Mouse (Mus musculus): ENCODE data around the gene Olfr6. TPM values are rescaled to one million over a fixed set of nuclear protein-coding genes. Genes with fewer than 3 reads are reported as not detected.
"Not testable (repeated sequence)": the region's sequence is repeated elsewhere in the genome, so short reads cannot be mapped to it uniquely, and the experiment has no call there.

Olfr6 gene
- polyA plus RNA-seq (2015; fragmentation: Nextera tagmentation; extraction: Ambion mirVana): not detected in 2 replicates

DNA sequence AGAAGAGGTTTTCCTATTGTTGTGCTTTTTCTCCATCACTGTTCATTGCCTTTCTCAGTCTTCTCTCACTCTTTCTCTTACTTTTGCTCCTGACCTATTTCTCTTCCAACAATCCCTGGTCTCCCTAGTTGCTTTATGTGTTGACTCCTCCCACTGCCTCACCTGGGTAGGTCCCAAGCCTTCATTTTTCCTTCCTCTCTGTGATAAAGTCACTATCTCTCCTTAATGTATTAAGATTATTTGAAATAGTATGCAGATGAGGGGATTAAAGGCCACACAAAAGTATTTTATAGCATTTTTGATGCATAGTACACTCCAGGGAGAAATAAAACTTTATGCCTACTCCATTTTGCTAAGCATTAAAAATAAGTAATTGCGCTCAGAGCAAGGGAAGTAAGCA lies at the start of gene Olfr6:
Gene Olfr6 (minus strand): TSS at position 101 of the 400 bp plus-strand sequence.
- no peak for DNase-seq (ENCODE audit: low spot score)

DNA sequence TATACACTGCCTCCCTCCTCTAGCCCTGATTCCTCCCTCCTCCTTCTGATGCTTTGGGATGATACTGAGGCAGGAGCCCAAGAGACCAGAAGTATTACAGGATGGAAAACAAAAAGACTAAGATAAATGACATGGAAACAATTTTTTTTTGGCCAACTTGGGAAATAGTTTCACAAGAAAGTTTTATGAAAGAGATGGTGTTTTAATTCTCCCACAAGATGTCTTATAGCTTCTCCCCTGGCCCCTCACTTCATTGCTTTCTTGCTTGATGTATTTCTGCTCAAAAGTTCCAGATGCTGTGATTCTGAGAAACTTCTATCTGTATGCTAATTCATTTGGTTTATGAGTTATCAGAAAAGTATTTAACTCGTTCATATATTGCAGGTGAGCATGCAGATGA lies 42.2 kb upstream of the Olfr6 start, which contains the start of gene Olfr2:
Gene Olfr2 (minus strand): TSS at position 101 of the 400 bp plus-strand sequence.
- no peak for DNase-seq (ENCODE audit: low spot score)

DNA sequence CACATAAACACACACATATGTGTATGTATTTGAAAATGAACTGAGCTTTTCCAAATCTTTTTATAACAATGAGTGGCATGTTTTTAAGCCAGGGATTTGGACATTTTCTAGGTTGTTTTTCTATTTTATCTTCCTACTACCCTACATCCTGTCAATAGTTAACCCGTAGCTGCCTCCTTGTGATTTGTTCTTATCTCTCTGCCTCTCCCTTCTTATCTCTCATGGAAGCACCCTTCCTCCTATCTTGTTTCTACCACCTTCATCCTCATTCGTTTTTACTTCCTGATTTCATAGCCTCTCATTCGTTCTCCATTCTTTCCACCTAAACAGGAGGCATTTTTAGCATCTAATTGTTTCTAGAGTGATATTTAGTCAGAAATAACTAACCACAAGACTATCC lies 40.4 kb upstream of the Olfr6 start:
- no peak for DNase-seq (ENCODE audit: low spot score)

DNA sequence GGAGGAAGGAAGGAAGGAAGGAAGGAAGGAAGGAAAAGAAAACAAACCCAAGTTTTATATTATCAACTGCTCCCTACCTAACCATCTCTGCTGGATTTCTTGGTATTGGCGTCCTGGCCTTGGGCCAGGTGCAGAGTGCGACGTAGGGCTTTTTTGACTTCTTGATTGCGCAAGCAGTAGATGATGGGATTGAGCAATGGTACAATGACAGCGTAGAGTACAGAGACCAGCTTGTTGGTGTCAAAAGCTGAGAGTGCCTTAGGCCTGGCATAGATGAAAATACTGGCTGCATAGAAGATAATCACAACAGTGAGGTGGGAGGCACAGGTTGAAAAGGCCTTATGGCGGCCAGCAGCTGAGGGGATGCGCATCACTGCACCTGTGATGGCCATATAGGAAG lies 37.1 kb upstream of the Olfr6 start:
- DNase-seq (ENCODE audit: low spot score): no peak

DNA sequence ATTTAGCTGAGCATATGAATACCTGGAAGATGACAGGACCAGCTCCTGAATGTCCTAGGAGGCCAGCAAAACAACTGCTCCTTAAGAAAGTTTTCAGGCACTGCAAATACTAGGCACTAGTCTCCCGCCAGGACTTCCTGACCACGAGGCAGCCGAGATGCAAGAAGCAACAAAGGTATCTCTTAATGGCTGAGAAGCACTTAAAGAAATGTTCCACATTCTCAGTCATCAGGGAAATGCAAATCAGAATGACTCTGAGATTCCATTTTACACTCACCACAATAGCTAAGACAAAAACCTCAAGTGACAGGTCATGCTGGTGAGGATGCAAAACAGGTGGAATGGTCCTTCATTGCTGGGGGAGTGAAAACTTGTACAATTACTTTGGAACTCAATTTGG lies 21.5 kb upstream of the Olfr6 start:
- no peak for DNase-seq (ENCODE audit: low spot score)

DNA sequence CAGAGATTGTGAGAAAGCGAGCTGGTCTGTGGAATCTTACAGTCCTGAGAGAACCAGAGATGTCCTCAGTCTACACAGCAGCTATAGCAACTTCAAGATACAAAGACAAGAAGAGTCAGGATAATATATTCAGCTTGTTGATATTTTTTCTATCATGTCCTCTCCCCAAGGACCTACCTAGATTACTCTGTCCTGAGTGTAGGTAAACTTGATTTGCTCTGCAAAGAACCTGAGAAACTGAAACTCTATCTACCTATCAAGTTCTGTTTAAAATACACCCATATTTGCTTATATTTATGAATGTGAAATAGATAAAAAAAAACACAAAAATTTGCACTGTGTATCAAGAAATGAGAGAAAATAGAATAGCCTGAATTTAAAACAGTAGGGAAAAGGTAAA lies 11.6 kb upstream of the Olfr6 start, which contains the start of gene Olfr711:
Gene Olfr711 (minus strand): TSS at position 101 of the 400 bp plus-strand sequence.
- no peak for DNase-seq (ENCODE audit: low spot score)

DNA sequence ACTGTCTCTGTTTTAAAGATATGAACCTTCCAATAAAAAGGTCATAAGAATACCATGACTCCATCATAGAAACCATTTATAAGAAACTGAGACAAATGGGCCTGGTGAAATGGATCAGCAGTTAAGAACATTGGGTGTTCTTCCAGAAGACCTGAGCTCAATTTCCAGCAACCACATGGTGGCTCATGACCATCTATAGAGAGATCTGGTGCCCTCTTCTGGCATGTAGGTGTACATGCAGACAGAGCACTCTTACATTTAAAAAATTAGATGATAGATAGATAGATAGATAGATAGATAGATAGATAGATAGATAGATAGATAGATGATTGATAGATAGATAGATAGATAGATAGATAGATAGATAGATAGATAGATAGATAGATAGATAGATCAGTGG lies 3.8 kb upstream of the Olfr6 start:
- peak; percentile 10 for DNase-seq (ENCODE audit: low spot score)

DNA sequence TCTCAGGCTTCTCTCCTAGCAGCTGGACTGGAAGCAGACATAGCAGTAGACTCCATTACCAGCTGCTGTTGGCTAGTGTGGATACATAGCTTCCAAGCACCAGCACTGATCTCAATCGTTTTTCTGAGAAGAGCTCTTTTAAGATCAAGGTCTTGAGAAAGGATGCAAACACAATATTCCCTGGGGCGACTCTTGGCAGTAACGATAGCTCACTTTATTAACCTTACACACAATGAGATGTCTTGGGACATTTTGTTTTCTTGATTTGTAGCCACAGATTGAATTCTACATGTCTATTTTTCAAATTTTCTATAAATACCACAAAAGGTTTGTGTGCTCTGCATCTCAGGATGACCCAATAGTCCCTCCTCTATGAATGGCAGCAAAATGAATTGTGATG lies 15.5 kb downstream of the Olfr6 start, which contains the start of gene Olfr710:
Gene Olfr710 (minus strand): TSS at position 101 of the 400 bp plus-strand sequence.
- no peak for DNase-seq (ENCODE audit: low spot score)

DNA sequence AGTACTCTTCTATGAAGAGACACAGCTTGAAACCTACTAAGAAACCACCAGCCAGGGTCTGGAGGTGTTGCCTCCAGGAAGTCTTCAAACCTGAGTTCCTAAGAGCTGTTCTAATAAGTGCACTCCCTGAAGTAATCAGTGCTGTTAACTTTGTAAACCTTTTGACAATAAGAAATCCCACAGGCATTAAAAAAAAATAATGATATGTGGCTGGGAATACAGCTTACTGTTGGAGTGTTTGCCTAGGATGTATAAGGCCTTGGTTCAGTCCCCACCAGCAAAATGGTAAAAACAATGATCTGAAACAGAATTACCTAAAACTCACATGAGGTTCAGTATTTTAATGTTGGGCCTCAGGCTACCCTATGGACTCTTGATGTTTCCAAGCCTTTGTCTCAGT lies 31.6 kb downstream of the Olfr6 start, which contains the start of gene Olfr709-ps1:
Gene Olfr709-ps1 (minus strand): TSS at position 101 of the 400 bp plus-strand sequence.
- DNase-seq (ENCODE audit: low spot score): no peak

DNA sequence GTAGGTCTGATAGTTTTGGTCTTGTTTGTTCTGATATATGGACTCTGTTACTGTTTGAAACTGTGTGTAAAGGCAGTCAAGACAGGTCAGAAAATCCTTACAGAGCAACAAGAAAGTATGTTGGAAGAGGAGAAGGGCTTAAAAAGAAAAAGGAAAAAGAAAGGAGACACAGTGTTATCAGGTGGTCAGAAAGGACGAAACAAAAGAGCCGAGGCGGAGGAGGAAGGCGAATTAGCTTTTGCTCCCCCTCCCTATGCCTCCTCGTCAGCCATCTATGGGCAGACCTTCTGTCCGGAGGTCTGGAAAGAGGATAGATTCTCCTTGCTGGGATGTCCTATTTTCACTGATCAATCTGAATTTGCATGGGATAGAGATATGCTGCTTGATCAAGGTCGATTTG lies 42.8 kb downstream of the Olfr6 start:
- DNase-seq (ENCODE audit: low spot score): not testable (repeated sequence)

DNA sequence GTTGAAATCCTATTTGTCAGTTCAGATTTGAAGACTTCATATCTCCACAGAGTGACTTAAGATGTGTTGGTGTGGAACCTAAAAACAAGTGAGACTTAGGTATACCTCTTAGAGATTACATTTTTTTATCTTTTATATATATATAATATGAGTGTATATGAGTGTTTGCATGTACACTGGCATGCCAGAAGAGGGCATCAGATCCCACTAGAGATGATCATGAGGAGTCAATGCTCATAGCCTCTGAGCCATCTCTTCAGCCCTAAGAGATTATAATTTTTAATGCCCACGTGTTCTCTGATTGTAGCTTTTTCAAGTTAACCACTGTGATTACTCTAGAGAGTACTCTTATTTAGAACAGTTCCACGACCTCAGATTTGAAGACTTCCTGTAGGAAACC lies 56.1 kb downstream of the Olfr6 start, which contains the start of gene Olfr1532-ps1:
Gene Olfr1532-ps1 (plus strand): TSS at position 326 of the 400 bp plus-strand sequence.
- DNase-seq (ENCODE audit: low spot score): no peak

Other genes starting within 250 kb of the Olfr6 start
- gene Olfr695, start 247.5 kb downstream of the Olfr6 start, polyA plus RNA-seq (2015; fragmentation: Nextera tagmentation; extraction: Ambion mirVana): not detected in 2 replicates
- not detected in 2 replicates for gene Olfr697, start 221.5 kb downstream of the Olfr6 start, polyA plus RNA-seq (2015; fragmentation: Nextera tagmentation; extraction: Ambion mirVana)
- gene Olfr698, start 208.5 kb downstream of the Olfr6 start, polyA plus RNA-seq (2015; fragmentation: Nextera tagmentation; extraction: Ambion mirVana): not detected in 2 replicates
- not detected in 2 replicates for gene Olfr699, start 170.7 kb downstream of the Olfr6 start, polyA plus RNA-seq (2015; fragmentation: Nextera tagmentation; extraction: Ambion mirVana)
- not detected in 2 replicates for gene Olfr700, start 155.1 kb downstream of the Olfr6 start, polyA plus RNA-seq (2015; fragmentation: Nextera tagmentation; extraction: Ambion mirVana)
- not detected in 2 replicates for gene Olfr701, start 149.8 kb downstream of the Olfr6 start, polyA plus RNA-seq (2015; fragmentation: Nextera tagmentation; extraction: Ambion mirVana)
- gene Olfr702, start 130.0 kb downstream of the Olfr6 start, polyA plus RNA-seq (2015; fragmentation: Nextera tagmentation; extraction: Ambion mirVana): not detected in 2 replicates
- gene Olfr703, start 120.6 kb downstream of the Olfr6 start, polyA plus RNA-seq (2015; fragmentation: Nextera tagmentation; extraction: Ambion mirVana): not detected in 2 replicates
- not detected in 2 replicates for gene Olfr704, start 100.8 kb downstream of the Olfr6 start, polyA plus RNA-seq (2015; fragmentation: Nextera tagmentation; extraction: Ambion mirVana)
- not detected in 2 replicates for gene Olfr705, start 87.0 kb downstream of the Olfr6 start, polyA plus RNA-seq (2015; fragmentation: Nextera tagmentation; extraction: Ambion mirVana)
- not detected in 2 replicates for gene Olfr706, start 75.8 kb downstream of the Olfr6 start, polyA plus RNA-seq (2015; fragmentation: Nextera tagmentation; extraction: Ambion mirVana)
- gene Olfr707, start 62.7 kb downstream of the Olfr6 start, polyA plus RNA-seq (2015; fragmentation: Nextera tagmentation; extraction: Ambion mirVana): not detected in 2 replicates
- not detected in 2 replicates for gene Olfr1532-ps1, start 55.9 kb downstream of the Olfr6 start, polyA plus RNA-seq (2015; fragmentation: Nextera tagmentation; extraction: Ambion mirVana)
- not detected in 2 replicates for gene Olfr709-ps1, start 31.7 kb downstream of the Olfr6 start, polyA plus RNA-seq (2015; fragmentation: Nextera tagmentation; extraction: Ambion mirVana)
- not detected in 2 replicates for gene Olfr710, start 15.6 kb downstream of the Olfr6 start, polyA plus RNA-seq (2015; fragmentation: Nextera tagmentation; extraction: Ambion mirVana)
- gene Olfr711, start 11.5 kb upstream of the Olfr6 start, polyA plus RNA-seq (2015; fragmentation: Nextera tagmentation; extraction: Ambion mirVana): not detected in 2 replicates
- gene Olfr2, start 42.1 kb upstream of the Olfr6 start, polyA plus RNA-seq (2015; fragmentation: Nextera tagmentation; extraction: Ambion mirVana): not detected in 2 replicates
- gene Olfr713, start 67.2 kb upstream of the Olfr6 start, polyA plus RNA-seq (2015; fragmentation: Nextera tagmentation; extraction: Ambion mirVana): 0.03 TPM in 1 of 2 replicates, not detected in the other
- gene Olfr714, start 107.0 kb upstream of the Olfr6 start, polyA plus RNA-seq (2015; fragmentation: Nextera tagmentation; extraction: Ambion mirVana): not detected in 2 replicates
- gene Olfr17, start 129.3 kb upstream of the Olfr6 start, polyA plus RNA-seq (2015; fragmentation: Nextera tagmentation; extraction: Ambion mirVana): not detected in 2 replicates
- gene Olfr715b, start 146.4 kb upstream of the Olfr6 start, polyA plus RNA-seq (2015; fragmentation: Nextera tagmentation; extraction: Ambion mirVana): not detected in 2 replicates
- gene Olfr715, start 167.1 kb upstream of the Olfr6 start, polyA plus RNA-seq (2015; fragmentation: Nextera tagmentation; extraction: Ambion mirVana): not detected in 2 replicates
- gene Olfr716, start 174.4 kb upstream of the Olfr6 start, polyA plus RNA-seq (2015; fragmentation: Nextera tagmentation; extraction: Ambion mirVana): not detected in 2 replicates
- gene Nlrp14, start 203.1 kb upstream of the Olfr6 start, polyA plus RNA-seq (2015; fragmentation: Nextera tagmentation; extraction: Ambion mirVana): 0.09 TPM in 1 of 2 replicates, not detected in the other
- gene Rbmxl2, start 245.5 kb upstream of the Olfr6 start, polyA plus RNA-seq (2015; fragmentation: Nextera tagmentation; extraction: Ambion mirVana): not detected in 2 replicates